Comparison of ENCODE assay signal across 22 mouse cellular contexts in the genomic region with DNA sequence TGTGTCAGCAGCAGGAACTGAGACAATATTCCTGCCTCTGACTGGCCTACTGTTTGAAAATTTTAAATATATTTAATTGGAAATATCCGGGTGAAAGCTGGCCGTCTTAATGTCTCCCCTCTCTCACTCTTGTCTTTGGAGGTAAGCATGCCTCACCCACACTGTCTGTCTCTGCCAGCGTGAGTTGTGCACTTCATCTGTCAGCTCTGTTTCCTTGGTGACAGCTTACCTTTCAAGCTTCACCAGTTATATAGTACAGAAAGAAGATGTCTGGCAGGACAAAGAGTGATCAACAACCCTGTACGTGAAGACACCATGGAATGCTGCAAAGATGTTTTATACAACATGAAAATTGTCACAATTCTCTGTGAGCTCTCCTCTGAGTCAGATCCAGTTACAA.
DNase-seq lines count a peak whose midpoint lies in the region; ATAC-seq and TF ChIP-seq lines count a peak whose summit lies in the region.
"Had no signal": no experiment of that assay in that cellular context is flagged by ENCODE, and none has a peak within 500 bp of the region (broad histone marks: within the 10 kb centered on the region; RNA-seq: fewer than 3 reads in every experiment).

No protein-coding gene starts in this region.

- no peaks in the 10 kb centered on the region for H3K27me3 ChIP-seq in heart, embryonic 10.5 days (ENCODE audit: insufficient read depth, poor library complexity, severe bottlenecking)
- H3K27me3 ChIP-seq in hindbrain, postnatal 0 days (ENCODE audit: insufficient read depth, low read length) = no peaks in the 10 kb centered on the region
- no peaks in the 10 kb centered on the region for H3K27me3 ChIP-seq in hindbrain, embryonic 10.5 days (ENCODE audit: insufficient read depth, poor library complexity, severe bottlenecking)
- no peaks in the 10 kb centered on the region for H3K27me3 ChIP-seq in midbrain, embryonic 16.5 days (ENCODE audit: control insufficient read depth, insufficient read depth, low read depth, low read length)
- no peaks in the 10 kb centered on the region for H3K27me3 ChIP-seq in midbrain, embryonic 13.5 days
- no peaks in the 10 kb centered on the region for H3K27me3 ChIP-seq in midbrain, postnatal 0 days (ENCODE audit: insufficient read depth, low read length)
- H3K27me3 ChIP-seq: forebrain, embryonic 13.5 days; hindbrain, embryonic 13.5 days; intestine, embryonic 15.5 days had no signal

- WGBS in heart, embryonic 10.5 days = 64% methylated on average over 4 of the region's 4 CpGs
- 66% methylated on average over 4 of the region's 4 CpGs for WGBS in hindbrain, postnatal 0 days
- 80% methylated on average over 4 of the region's 4 CpGs for WGBS in hindbrain, embryonic 10.5 days
- WGBS in midbrain, embryonic 16.5 days = 68% methylated on average over 4 of the region's 4 CpGs
- 72% methylated on average over 4 of the region's 4 CpGs for WGBS in midbrain, embryonic 13.5 days
- 55% methylated on average over 4 of the region's 4 CpGs for WGBS in midbrain, postnatal 0 days

- no peaks in the 10 kb centered on the region for H3K9me3 ChIP-seq in heart, embryonic 10.5 days
- no peaks in the 10 kb centered on the region for H3K9me3 ChIP-seq in hindbrain, postnatal 0 days (ENCODE audit: low read length)
- H3K9me3 ChIP-seq in hindbrain, embryonic 10.5 days = no peaks in the 10 kb centered on the region
- H3K9me3 ChIP-seq in midbrain, embryonic 16.5 days (replicated peaks; ENCODE audit: control insufficient read depth, low read length, poor library complexity, severe bottlenecking) = no peaks in the 10 kb centered on the region
- no peaks in the 10 kb centered on the region for H3K9me3 ChIP-seq in midbrain, embryonic 13.5 days
- no peaks in the 10 kb centered on the region for H3K9me3 ChIP-seq in midbrain, postnatal 0 days (ENCODE audit: low read length)
- H3K9me3 ChIP-seq: forebrain, embryonic 13.5 days; hindbrain, embryonic 13.5 days; intestine, embryonic 15.5 days had no signal

- ATAC-seq in hindbrain, postnatal 0 days = 0 out of 2 replicates have a peak, but pooled peaks have one; percentile 29
- 0 out of 2 replicates have a peak, but pooled peaks have one; percentile 28 for ATAC-seq in midbrain, embryonic 16.5 days
- no peak for ATAC-seq in midbrain, embryonic 13.5 days
- ATAC-seq in midbrain, postnatal 0 days (ENCODE audit: low FRiP score) = peak; percentile 62; the same call in 1 of the 2 replicates
- ATAC-seq: CD4-positive, CD25-positive, alpha-beta regulatory T cell, adult 4 months; forebrain, embryonic 13.5 days; intestine, embryonic 15.5 days had no signal

- no peak for TF ChIP-seq CTCF in hindbrain, postnatal 0 days (IDR thresholded peaks at IDR 0.05; ENCODE audit: low read depth)
- no peak for TF ChIP-seq CTCF in midbrain, postnatal 0 days (IDR thresholded peaks at IDR 0.05)

- peak overlapping the region; percentile 62; the same call in 1 of the 2 replicates for H3K27ac ChIP-seq in heart, embryonic 10.5 days
- no peak overlapping the region for H3K27ac ChIP-seq in hindbrain, postnatal 0 days
- no peak overlapping the region for H3K27ac ChIP-seq in hindbrain, embryonic 10.5 days
- H3K27ac ChIP-seq in midbrain, embryonic 16.5 days (ENCODE audit: low read length) = no peak overlapping the region
- no peak overlapping the region for H3K27ac ChIP-seq in midbrain, embryonic 13.5 days
- H3K27ac ChIP-seq in midbrain, postnatal 0 days (ENCODE audit: low read depth, low read length) = no peak overlapping the region
- H3K27ac ChIP-seq: forebrain, embryonic 13.5 days; heart, adult 2 months; hindbrain, embryonic 13.5 days; intestine, embryonic 15.5 days had no signal

- no peak for DNase-seq in heart, embryonic 10.5 days (ENCODE audit: low spot score)
- no peak for DNase-seq in heart, postnatal 14 days
- DNase-seq in hindbrain, postnatal 0 days (ENCODE audit: low spot score) = peak; percentile 11
- DNase-seq in hindbrain, embryonic 10.5 days (ENCODE audit: low spot score) = no peak
- peak; percentile 12 for DNase-seq in midbrain, postnatal 0 days (ENCODE audit: low spot score)
- DNase-seq in right cerebral cortex, postnatal 4 days = no peak
- DNase-seq: adrenal gland, adult 2 months; adrenal gland, postnatal 14 days; cerebellum, adult 11-12 months; cerebellum, adult 8-10 months; cerebellum, postnatal 10 days; gastrocnemius, postnatal 36 days; heart, adult 2 months; heart, postnatal 36 days; kidney, adult 11 months had no signal

- intact Hi-C loops in heart, postnatal 14 days (cut with DNase I) = no loop called here

- no peak overlapping the region for H3K4me2 ChIP-seq in hindbrain, postnatal 0 days (ENCODE audit: low read depth, low read length)
- H3K4me2 ChIP-seq in midbrain, embryonic 16.5 days (ENCODE audit: low read length) = no peak overlapping the region
- H3K4me2 ChIP-seq in midbrain, embryonic 13.5 days (replicated peaks) = no peak overlapping the region
- H3K4me2 ChIP-seq in midbrain, postnatal 0 days (ENCODE audit: low read depth, low read length, poor library complexity, severe bottlenecking) = no peak overlapping the region
- H3K4me2 ChIP-seq: forebrain, embryonic 13.5 days; heart, embryonic 11.5 days; hindbrain, embryonic 13.5 days; intestine, embryonic 15.5 days had no signal

- H3K4me3 ChIP-seq in heart, embryonic 10.5 days = no peak overlapping the region
- H3K4me3 ChIP-seq in hindbrain, postnatal 0 days (ENCODE audit: low read length) = no peak overlapping the region
- no peak overlapping the region for H3K4me3 ChIP-seq in hindbrain, embryonic 10.5 days
- H3K4me3 ChIP-seq in midbrain, embryonic 16.5 days (ENCODE audit: low read depth, low read length) = no peak overlapping the region
- no peak overlapping the region for H3K4me3 ChIP-seq in midbrain, embryonic 13.5 days (replicated peaks)
- no peak overlapping the region for H3K4me3 ChIP-seq in midbrain, postnatal 0 days (ENCODE audit: low read depth, low read length)
- H3K4me3 ChIP-seq: forebrain, embryonic 13.5 days; heart, adult 2 months; hindbrain, embryonic 13.5 days; intestine, embryonic 15.5 days had no signal

- H3K4me1 ChIP-seq in heart, embryonic 10.5 days = peaks cover 16% of the 10 kb centered on the region; the same call in 1 of the 2 replicates
- H3K4me1 ChIP-seq in hindbrain, postnatal 0 days (ENCODE audit: insufficient read depth, low read length) = no peaks in the 10 kb centered on the region
- no peaks in the 10 kb centered on the region for H3K4me1 ChIP-seq in hindbrain, embryonic 10.5 days (replicated peaks)
- no peaks in the 10 kb centered on the region for H3K4me1 ChIP-seq in midbrain, embryonic 16.5 days (ENCODE audit: control insufficient read depth, insufficient read depth, low read length)
- no peaks in the 10 kb centered on the region for H3K4me1 ChIP-seq in midbrain, embryonic 13.5 days (replicated peaks)
- no peaks in the 10 kb centered on the region for H3K4me1 ChIP-seq in midbrain, postnatal 0 days (ENCODE audit: insufficient read depth, low read length)
- H3K4me1 ChIP-seq: forebrain, embryonic 13.5 days; hindbrain, embryonic 13.5 days; intestine, embryonic 15.5 days had no signal

- no peak overlapping the region for H3K9ac ChIP-seq in hindbrain, postnatal 0 days (replicated peaks; ENCODE audit: low read length)
- no peak overlapping the region for H3K9ac ChIP-seq in midbrain, embryonic 16.5 days (ENCODE audit: low read depth, low read length)
- H3K9ac ChIP-seq in midbrain, embryonic 13.5 days (replicated peaks) = no peak overlapping the region
- no peak overlapping the region for H3K9ac ChIP-seq in midbrain, postnatal 0 days (replicated peaks; ENCODE audit: low read length, poor library complexity, severe bottlenecking)
- H3K9ac ChIP-seq: forebrain, embryonic 13.5 days; hindbrain, embryonic 13.5 days; intestine, embryonic 15.5 days had no signal

- H3K36me3 ChIP-seq in heart, embryonic 10.5 days = no peaks in the 10 kb centered on the region
- no peaks in the 10 kb centered on the region for H3K36me3 ChIP-seq in hindbrain, postnatal 0 days (ENCODE audit: insufficient read depth, low read length)
- H3K36me3 ChIP-seq in hindbrain, embryonic 10.5 days = no peaks in the 10 kb centered on the region
- no peaks in the 10 kb centered on the region for H3K36me3 ChIP-seq in midbrain, embryonic 16.5 days (ENCODE audit: control insufficient read depth, insufficient read depth, low read length)
- no peaks in the 10 kb centered on the region for H3K36me3 ChIP-seq in midbrain, embryonic 13.5 days
- no peaks in the 10 kb centered on the region for H3K36me3 ChIP-seq in midbrain, postnatal 0 days (ENCODE audit: insufficient read depth, low read length)
- H3K36me3 ChIP-seq: hindbrain, embryonic 13.5 days; intestine, embryonic 15.5 days had no signal

Comparison
In these comparisons a context has a peak if more than half of its experiments do, and no peak if none do; other contexts are left out.
1. DNase-seq: peak in hindbrain, postnatal 0 days (single experiment) and midbrain, postnatal 0 days (single experiment); none in heart, embryonic 10.5 days (single experiment), heart, postnatal 14 days (0 of 2), hindbrain, embryonic 10.5 days (single experiment) and right cerebral cortex, postnatal 4 days (single experiment).